In genomic region chr15:78736681-78737100, GRCm38 (mm10) we compare ENCODE assay signal across 14 mouse cellular contexts. TPM values are rescaled to one million over a fixed set of nuclear protein-coding genes. Genes with fewer than 3 reads are reported as not detected.
DNase-seq lines count a peak whose midpoint lies in the region; ATAC-seq and TF ChIP-seq lines count a peak whose summit lies in the region.
"Had no signal": no experiment of that assay in that cellular context is flagged by ENCODE, and none has a peak within 500 bp of the region (broad histone marks: within the 10 kb centered on the region; RNA-seq: fewer than 3 reads in every experiment).

No protein-coding gene starts in this region.

- H3K4me3 ChIP-seq in hindbrain, embryonic 12.5 days: no peak overlapping the region
- H3K4me3 ChIP-seq in midbrain, postnatal 0 days (ENCODE audit: low read depth, low read length): no peak overlapping the region

- intact Hi-C loops in heart, postnatal 10 days (cut with DNase I): no loop called here

- peak; percentile 48 for ATAC-seq in hindbrain, embryonic 12.5 days (ENCODE audit: low FRiP score)
- peak; percentile 34; the same call in 1 of the 2 replicates for ATAC-seq in midbrain, postnatal 0 days (ENCODE audit: low FRiP score)
- ATAC-seq in activated CD4-positive, CD25-positive, alpha-beta regulatory T cell, adult 4 months: no peak
- ATAC-seq in cerebellum, adult (ENCODE audit: insufficient number of reproducible peaks, low FRiP score, low TSS enrichment): no peak

- peak; percentile 87 for DNase-seq in heart, adult 11 months
- no peak for DNase-seq in heart, postnatal 4 days
- peak; percentile 53 for DNase-seq in adrenal gland, postnatal 10 days
- peak; percentile 77 for DNase-seq in midbrain, postnatal 0 days (ENCODE audit: low spot score)
- no peak for DNase-seq in heart, postnatal 10 days
- DNase-seq: B cell, adult 2 months; right cerebral cortex, postnatal 14 days; thymus, postnatal 36 days had no signal

- peak overlapping the region; percentile 24; the same call in 1 of the 2 replicates for H3K4me2 ChIP-seq in hindbrain, embryonic 12.5 days (replicated peaks)
- H3K4me2 ChIP-seq in midbrain, postnatal 0 days (ENCODE audit: low read depth, low read length, poor library complexity, severe bottlenecking): no peak overlapping the region

- peaks cover 34% of the 10 kb centered on the region for H3K4me1 ChIP-seq in hindbrain, embryonic 12.5 days
- H3K4me1 ChIP-seq in midbrain, postnatal 0 days (ENCODE audit: insufficient read depth, low read length): peaks cover 6% of the 10 kb centered on the region; the same call in 1 of the 2 replicates

- WGBS in hindbrain, embryonic 12.5 days: 30% methylated on average over 7 of the region's 7 CpGs
- WGBS in midbrain, postnatal 0 days: 38% methylated on average over 7 of the region's 7 CpGs

- H3K9me3 ChIP-seq in hindbrain, embryonic 12.5 days (replicated peaks): no peaks in the 10 kb centered on the region
- no peaks in the 10 kb centered on the region for H3K9me3 ChIP-seq in midbrain, postnatal 0 days (ENCODE audit: low read length)

- H3K9ac ChIP-seq in hindbrain, embryonic 12.5 days: peak overlapping the region; percentile 33; the same call in 1 of the 2 replicates
- no peak overlapping the region; the same call in 1 of the 2 replicates for H3K9ac ChIP-seq in midbrain, postnatal 0 days (replicated peaks; ENCODE audit: low read length, poor library complexity, severe bottlenecking)
- H3K9ac ChIP-seq: liver, embryonic 14.5 days had no signal

- TF ChIP-seq CTCF in midbrain, postnatal 0 days (IDR thresholded peaks at IDR 0.05): no peak

- H3K27me3 ChIP-seq in hindbrain, embryonic 12.5 days: no peaks in the 10 kb centered on the region
- H3K27me3 ChIP-seq in midbrain, postnatal 0 days (ENCODE audit: insufficient read depth, low read length): no peaks in the 10 kb centered on the region

- H3K27ac ChIP-seq in hindbrain, embryonic 12.5 days: peak overlapping the region; percentile 87
- no peak overlapping the region for H3K27ac ChIP-seq in midbrain, postnatal 0 days (ENCODE audit: low read depth, low read length)
- H3K27ac ChIP-seq: liver, embryonic 14.5 days had no signal

- H3K36me3 ChIP-seq in hindbrain, embryonic 12.5 days: no peaks in the 10 kb centered on the region
- no peaks in the 10 kb centered on the region for H3K36me3 ChIP-seq in midbrain, postnatal 0 days (ENCODE audit: insufficient read depth, low read length)

RNA-seq across cellular contexts. Expression of gene Elfn2, which starts 18.1 kb away (rescaled TPM):
- total RNA-seq in heart, postnatal 4 days (2021): 1 to 10 TPM in 1 of 2 experiments, under 1 TPM in 1; 0.95 to 1.3 TPM
- 1 to 10 TPM; 2.5 to 2.9 TPM for total RNA-seq in adrenal gland, postnatal 10 days (2021)
- polyA plus RNA-seq in hindbrain, embryonic 12.5 days (2016; fragmentation: Nextera tagmentation; extraction: Ambion mirVana): 2.4 and 2.5 TPM in 2 replicates
- total RNA-seq in midbrain, postnatal 0 days (2014; rRNA removed): 44.6 and 52.1 TPM in 2 replicates
- polyA plus RNA-seq in midbrain, postnatal 0 days (2015; fragmentation: Nextera tagmentation; extraction: Ambion mirVana): 10.2 and 10.7 TPM in 2 replicates
- polyA plus RNA-seq in activated CD4-positive, CD25-positive, alpha-beta regulatory T cell, adult 4 months (2017; shearing (Covaris generic)): not detected
- 1 to 10 TPM; 1.2 TPM for total RNA-seq in heart, postnatal 10 days (2021)
- total RNA-seq: granulocyte monocyte progenitor cell, adult 5-6 weeks; monocyte, adult 5-6 weeks had no signal
- polyA plus RNA-seq: liver, embryonic 14.5 days had no signal

RNA-seq across cellular contexts. Expression of gene Mfng, which starts 36.6 kb away (rescaled TPM):
- total RNA-seq in heart, postnatal 4 days (2021): 10 to 100 TPM; 17.6 to 18.1 TPM
- 10 to 100 TPM; 15.5 to 17.7 TPM for total RNA-seq in adrenal gland, postnatal 10 days (2021)
- 51.7 and 58.0 TPM in 2 replicates for polyA plus RNA-seq in hindbrain, embryonic 12.5 days (2016; fragmentation: Nextera tagmentation; extraction: Ambion mirVana)
- 4.6 and 6.9 TPM in 2 replicates for total RNA-seq in midbrain, postnatal 0 days (2014; rRNA removed)
- polyA plus RNA-seq in midbrain, postnatal 0 days (2015; fragmentation: Nextera tagmentation; extraction: Ambion mirVana): 7.6 and 8.1 TPM in 2 replicates
- polyA plus RNA-seq in activated CD4-positive, CD25-positive, alpha-beta regulatory T cell, adult 4 months (2017; shearing (Covaris generic)): 10 to 100 TPM; 47.5 to 55.4 TPM
- 10 to 100 TPM; 19.3 to 24.0 TPM for total RNA-seq in heart, postnatal 10 days (2021)

Comparison
In these comparisons a context has a peak if more than half of its experiments do, and no peak if none do; other contexts are left out.
1. DNase-seq: peak in heart, adult 11 months (single experiment), adrenal gland, postnatal 10 days (single experiment) and midbrain, postnatal 0 days (single experiment); none in heart, postnatal 4 days (single experiment) and heart, postnatal 10 days (0 of 2).
2. ATAC-seq: peak in hindbrain, embryonic 12.5 days (single experiment) and midbrain, postnatal 0 days (single experiment); none in activated CD4-positive, CD25-positive, alpha-beta regulatory T cell, adult 4 months (single experiment) and cerebellum, adult (single experiment).
3. RNA of gene Elfn2, which starts 18.1 kb away (total RNA-seq): 44.6 to 52.1 TPM in midbrain, postnatal 0 days; 2.5 to 2.9 TPM in adrenal gland, postnatal 10 days, 0.95 to 1.3 TPM in heart, postnatal 4 days and 1.2 TPM in heart, postnatal 10 days; every median in the first group is over 10 times any median in the second.